Comparison of ENCODE assay signal across 19 mouse cellular contexts in the genomic region with DNA sequence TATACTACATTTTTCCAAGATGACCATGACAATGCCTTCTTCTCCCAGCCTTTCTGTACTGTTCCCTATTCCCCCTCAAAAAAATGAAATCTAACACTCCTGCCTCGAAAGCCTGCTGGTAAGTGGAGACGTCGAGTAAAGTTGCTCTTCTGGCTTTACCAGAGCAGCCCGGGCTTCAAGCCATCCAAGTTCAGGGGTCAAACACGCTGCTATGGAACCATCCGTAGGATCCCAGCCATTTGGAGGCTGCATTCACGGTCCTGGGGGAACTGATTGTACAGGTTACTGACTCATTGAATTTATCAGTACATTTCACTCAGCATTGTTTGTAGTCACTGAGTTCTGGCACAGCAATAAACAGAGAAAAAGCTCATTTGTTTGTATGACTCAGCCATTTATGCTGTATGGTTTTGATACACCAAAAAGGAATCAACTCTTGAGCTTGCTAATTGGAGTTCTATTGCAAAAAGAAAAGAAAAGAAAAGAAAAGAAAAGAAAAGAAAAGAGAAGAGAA.
DNase-seq lines count a peak whose midpoint lies in the region; ATAC-seq and TF ChIP-seq lines count a peak whose summit lies in the region.
"Had no signal": no experiment of that assay in that cellular context is flagged by ENCODE, and none has a peak within 500 bp of the region (broad histone marks: within the 10 kb centered on the region; RNA-seq: fewer than 3 reads in every experiment).

No protein-coding gene starts in this region.

- no peak overlapping the region for H3K4me3 ChIP-seq in lung, embryonic 14.5 days (ENCODE audit: low read depth, low read length)
- no peak overlapping the region for H3K4me3 ChIP-seq in lung, postnatal 0 days (ENCODE audit: low read depth, low read length)
- no peak overlapping the region for H3K4me3 ChIP-seq in stomach, postnatal 0 days (ENCODE audit: low read depth, low read length)
- no peak overlapping the region for H3K4me3 ChIP-seq in thymus, adult 2 months (ENCODE audit: control insufficient read depth, insufficient read depth, low read length)
- H3K4me3 ChIP-seq: heart, adult 2 months; hindbrain, embryonic 10.5 days; midbrain, embryonic 13.5 days; myocyte had no signal

- no peak overlapping the region for H3K4me2 ChIP-seq in lung, embryonic 14.5 days
- H3K4me2 ChIP-seq in lung, postnatal 0 days (replicated peaks; ENCODE audit: low read depth, low read length): no peak overlapping the region
- no peak overlapping the region for H3K4me2 ChIP-seq in stomach, postnatal 0 days (replicated peaks; ENCODE audit: low read depth)
- H3K4me2 ChIP-seq: midbrain, embryonic 13.5 days had no signal

- no peak for TF ChIP-seq EP300 in lung, postnatal 0 days (IDR thresholded peaks at IDR 0.05)
- no peak for TF ChIP-seq EP300 in stomach, postnatal 0 days (optimal IDR thresholded peaks at IDR 0.05)

- H3K9me3 ChIP-seq in lung, embryonic 14.5 days (ENCODE audit: low read depth, low read length): no peaks in the 10 kb centered on the region
- H3K9me3 ChIP-seq in lung, postnatal 0 days (ENCODE audit: low read length): no peaks in the 10 kb centered on the region
- H3K9me3 ChIP-seq in stomach, postnatal 0 days (ENCODE audit: control insufficient read depth, low read length): no peaks in the 10 kb centered on the region
- H3K9me3 ChIP-seq: hindbrain, embryonic 10.5 days; midbrain, embryonic 13.5 days had no signal

- WGBS in lung, embryonic 14.5 days: 29% methylated on average over 7 of the region's 7 CpGs
- 38% methylated on average over 7 of the region's 7 CpGs for WGBS in lung, postnatal 0 days
- WGBS in stomach, postnatal 0 days: 30% methylated on average over 7 of the region's 7 CpGs
- 85% methylated on average over 7 of the region's 7 CpGs for WGBS in thymus, adult 2 months

- peak; percentile 22 for DNase-seq in embryo, embryonic 11 days
- no peak for DNase-seq in embryo, embryonic 10 days (ENCODE audit: low spot score)
- DNase-seq in lung, embryonic 14.5 days: peak; percentile 48
- no peak for DNase-seq in lung, postnatal 0 days (ENCODE audit: low spot score)
- peak; percentile 33 for DNase-seq in brain, embryonic 14.5 days (ENCODE audit: low read depth)
- peak; percentile 20 for DNase-seq in stomach, postnatal 0 days (ENCODE audit: low spot score)
- DNase-seq in thymus, adult 2 months: no peak
- DNase-seq: adrenal gland, adult 2 months; gastrocnemius, postnatal 25 days; heart, adult 2 months; kidney, adult 8-10 months; thymus, postnatal 4 days had no signal

- H3K27ac ChIP-seq in lung, embryonic 14.5 days (ENCODE audit: low read depth): no peak overlapping the region
- no peak overlapping the region for H3K27ac ChIP-seq in lung, postnatal 0 days (ENCODE audit: low read length)
- no peak overlapping the region for H3K27ac ChIP-seq in stomach, postnatal 0 days (replicated peaks)
- H3K27ac ChIP-seq in thymus, adult 2 months (ENCODE audit: control insufficient read depth, insufficient read depth, low read length): no peak overlapping the region
- H3K27ac ChIP-seq: heart, adult 2 months; liver, embryonic 14.5 days; midbrain, embryonic 13.5 days had no signal

- TF ChIP-seq POLR2A in brain, embryonic 14.5 days (IDR thresholded peaks at IDR 0.05; ENCODE audit: borderline replicate concordance, extremely low read depth, insufficient read depth, insufficient read length, poor library complexity, severe bottlenecking): no peak
- TF ChIP-seq POLR2A in thymus, adult 2 months (IDR thresholded peaks at IDR 0.05; ENCODE audit: control insufficient read depth, extremely low read depth, insufficient read depth, low read length, poor library complexity): no peak

- H3K36me3 ChIP-seq in lung, embryonic 14.5 days (ENCODE audit: insufficient read depth): no peaks in the 10 kb centered on the region
- no peaks in the 10 kb centered on the region for H3K36me3 ChIP-seq in lung, postnatal 0 days (ENCODE audit: insufficient read depth, low read length)
- no peaks in the 10 kb centered on the region for H3K36me3 ChIP-seq in stomach, postnatal 0 days (ENCODE audit: control insufficient read depth, insufficient read depth, low read length)
- no peaks in the 10 kb centered on the region for H3K36me3 ChIP-seq in thymus, adult 2 months (ENCODE audit: control insufficient read depth, insufficient read depth, low read length)
- H3K36me3 ChIP-seq: hindbrain, embryonic 10.5 days; midbrain, embryonic 13.5 days had no signal

- no peaks in the 10 kb centered on the region for H3K27me3 ChIP-seq in lung, embryonic 14.5 days (ENCODE audit: insufficient read depth, low read length)
- no peaks in the 10 kb centered on the region for H3K27me3 ChIP-seq in lung, postnatal 0 days (replicated peaks; ENCODE audit: insufficient read depth, low read length)
- H3K27me3 ChIP-seq in stomach, postnatal 0 days (ENCODE audit: control insufficient read depth, insufficient read depth, low read length): no peaks in the 10 kb centered on the region
- H3K27me3 ChIP-seq in thymus, adult 2 months (ENCODE audit: control insufficient read depth, insufficient read depth, low read length): no peaks in the 10 kb centered on the region
- H3K27me3 ChIP-seq: CH12.LX; midbrain, embryonic 13.5 days had no signal

- no peak for ATAC-seq in lung, embryonic 14.5 days (ENCODE audit: insufficient read depth)
- ATAC-seq in lung, postnatal 0 days: no peak
- ATAC-seq in stomach, postnatal 0 days (ENCODE audit: low FRiP score, low TSS enrichment): no peak
- no peak for ATAC-seq in erythroid progenitor cell, adult 5-6 weeks (replicated peaks; ENCODE audit: low FRiP score, poor library complexity, severe bottlenecking)
- ATAC-seq: forebrain, embryonic 14.5 days; midbrain, embryonic 13.5 days had no signal

- H3K9ac ChIP-seq in lung, embryonic 14.5 days: no peak overlapping the region
- no peak overlapping the region for H3K9ac ChIP-seq in lung, postnatal 0 days (replicated peaks; ENCODE audit: low read depth)
- H3K9ac ChIP-seq in stomach, postnatal 0 days (ENCODE audit: low read length): no peak overlapping the region
- H3K9ac ChIP-seq: liver, embryonic 14.5 days; midbrain, embryonic 13.5 days had no signal

- no peaks in the 10 kb centered on the region for H3K4me1 ChIP-seq in lung, embryonic 14.5 days (ENCODE audit: insufficient read depth)
- no peaks in the 10 kb centered on the region for H3K4me1 ChIP-seq in lung, postnatal 0 days (ENCODE audit: insufficient read depth, low read depth, low read length)
- no peaks in the 10 kb centered on the region for H3K4me1 ChIP-seq in stomach, postnatal 0 days (replicated peaks; ENCODE audit: control insufficient read depth, insufficient read depth)
- H3K4me1 ChIP-seq in thymus, adult 2 months (replicated peaks; ENCODE audit: control insufficient read depth, insufficient read depth, low read length): no peaks in the 10 kb centered on the region

- no peak for TF ChIP-seq CTCF in lung, embryonic 14.5 days (IDR thresholded peaks at IDR 0.05; ENCODE audit: low read depth)
- TF ChIP-seq CTCF in lung, postnatal 0 days (IDR thresholded peaks at IDR 0.05): no peak
- TF ChIP-seq CTCF in brain, embryonic 14.5 days (IDR thresholded peaks at IDR 0.05; ENCODE audit: borderline replicate concordance, extremely low read depth, insufficient read depth, insufficient read length): no peak
- TF ChIP-seq CTCF in stomach, postnatal 0 days (IDR thresholded peaks at IDR 0.05; ENCODE audit: low read depth): no peak
- no peak for TF ChIP-seq CTCF in thymus, adult 2 months (IDR thresholded peaks at IDR 0.05; ENCODE audit: borderline replicate concordance, control insufficient read depth, extremely low read depth, insufficient read depth, low read length, poor library complexity)

Comparison
In these comparisons a context has a peak if more than half of its experiments do, and no peak if none do; other contexts are left out.
1. DNase-seq: peak in embryo, embryonic 11 days (single experiment), lung, embryonic 14.5 days (single experiment), brain, embryonic 14.5 days (single experiment) and stomach, postnatal 0 days (single experiment); none in embryo, embryonic 10 days (single experiment), lung, postnatal 0 days (single experiment) and thymus, adult 2 months (single experiment).